Mouse (Mus musculus) embryonic facial prominence, embryonic 12.5 days (tissue): ENCODE measurements around the gene Gen1. TPM values are rescaled to one million over a fixed set of nuclear protein-coding genes. Genes with fewer than 3 reads are reported as not detected.
A peak's percentile ranks its signal among the peaks of the same experiment; 100 is the strongest.

Experiments
- ATAC-seq: fragments of 200-750 bp; cut with Nextera tagmentation; 2 replicates; pipeline ENCODE4 v1.8.0; 2017; ENCODE audit not compliant: insufficient number of reproducible peaks, insufficient read depth, low FRiP score, low TSS enrichment
- H3K27ac ChIP-seq: fragments of 300-500 bp; sonication (generic); 2 replicates; pipeline ENCODE4 v1.5.1; 2016; ENCODE audit warnings: mild to moderate bottlenecking
- H3K27me3 ChIP-seq: fragments of 300-500 bp; sonication (generic); 2 replicates; pipeline ENCODE4 v1.6.1; 2016; ENCODE audit warnings: mild to moderate bottlenecking, moderate library complexity
- H3K36me3 ChIP-seq: fragments of 300-500 bp; sonication (generic); 2 replicates; pipeline ENCODE4 v1.6.1; 2016; ENCODE audit warnings: mild to moderate bottlenecking
- H3K4me1 ChIP-seq: fragments of 300-500 bp; sonication (generic); 2 replicates; pipeline ENCODE4 v1.6.1; 2016
- H3K4me2 ChIP-seq: fragments of 300-500 bp; sonication (generic); replicated peaks from 2 replicates; pipeline ENCODE4 v1.6.1; 2016; ENCODE audit warnings: mild to moderate bottlenecking, moderate library complexity
- H3K4me3 ChIP-seq: fragments of 300-500 bp; sonication (generic); 2 replicates; pipeline ENCODE4 v1.5.1; 2016; ENCODE audit warnings: mild to moderate bottlenecking
- H3K9ac ChIP-seq: fragments of 300-500 bp; sonication (generic); 2 replicates; pipeline ENCODE4 v1.6.1; 2016; ENCODE audit warnings: mild to moderate bottlenecking, moderate library complexity
- H3K9me3 ChIP-seq: fragments of 300-500 bp; sonication (generic); 2 replicates; pipeline ENCODE4 v1.6.1; 2016; ENCODE audit warnings: mild to moderate bottlenecking, moderate library complexity
- WGBS: fragments of 180-500 bp; shearing (Covaris S2); methylation state at CpG from one replicate; pipeline ENCODE4 v1.1.7; 2016; 5-methylcytosine and 5-hydroxymethylcytosine counted together
- polyA plus RNA-seq: library from polyadenylated mRNA; unstranded; fragments of >200 nt; fragmentation: Nextera tagmentation; extraction: Ambion mirVana; gene quantifications from 2 replicates; pipeline ENCODE4 v1.2.1, GENCODE M21; 2016

Gen1 gene
- 11.6 and 13.2 TPM in 2 replicates for polyA plus RNA-seq

- H3K9ac ChIP-seq, result peak within 1 kb of the TSS; percentile 97
- H3K36me3 ChIP-seq, result no peaks in the 10 kb centered on the region
- peak within 1 kb of the TSS; percentile 94 for H3K27ac ChIP-seq
- peak; percentile 98 for ATAC-seq
- H3K4me3 ChIP-seq, result peak within 1 kb of the TSS; percentile 93
- peaks cover 15% of the 10 kb centered on the region for H3K4me1 ChIP-seq
- no peaks in the 10 kb centered on the region for H3K9me3 ChIP-seq
- 0% methylated on average over 75 of the region's 83 CpGs for WGBS
- H3K4me2 ChIP-seq, result peak within 1 kb of the TSS; percentile 82
- H3K27me3 ChIP-seq, result no peaks in the 10 kb centered on the region
Measured at GRCm38 (mm10) chr12:11265382-11266281, at the start of gene Gen1, which contains the start of gene Smc6. Gen1 (minus strand) TSS chr12:11265801. Smc6 (plus strand) TSS chr12:11265886.

GRCm38 (mm10) chr12:11313840-11314239 is 48.2 kb upstream of the Gen1 start:
- no peak for ATAC-seq
- no peak overlapping the region for H3K4me3 ChIP-seq
- no peaks in the 10 kb centered on the region for H3K27me3 ChIP-seq
- H3K4me2 ChIP-seq, result no peak overlapping the region
- H3K36me3 ChIP-seq, result peaks cover 42% of the 10 kb centered on the region
- 84% methylated on average over 1 of the region's 1 CpGs for WGBS
- no peak overlapping the region for H3K27ac ChIP-seq
- H3K9me3 ChIP-seq, result no peaks in the 10 kb centered on the region
- H3K9ac ChIP-seq, result no peak overlapping the region
- H3K4me1 ChIP-seq, result no peaks in the 10 kb centered on the region

DNA sequence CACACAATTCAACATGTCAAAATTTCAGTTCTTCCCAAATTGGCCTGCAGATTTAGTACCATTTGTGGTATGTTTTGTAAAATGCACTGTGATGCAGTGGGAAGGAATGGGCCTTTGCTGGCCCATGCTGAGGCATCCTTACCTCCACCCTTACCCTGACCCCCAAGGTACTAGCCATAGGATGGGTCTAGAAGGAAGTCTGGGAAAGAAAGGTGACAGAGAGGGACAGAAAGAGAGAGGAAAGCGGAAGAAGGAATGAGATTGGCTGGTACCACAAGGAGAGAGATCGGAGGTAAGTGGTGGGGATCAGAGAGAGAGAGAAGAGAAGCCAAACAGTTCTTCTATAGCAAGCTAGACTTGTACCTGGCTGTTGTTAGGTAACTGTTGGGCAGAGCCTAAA is 45.5 kb upstream of the Gen1 start:
- ATAC-seq, result no peak
- Histone ChIP-seq H3K36me3 (peaks cover 46% of the 10 kb centered on the region), H3K4me3 (no peak overlapping the region)

DNA sequence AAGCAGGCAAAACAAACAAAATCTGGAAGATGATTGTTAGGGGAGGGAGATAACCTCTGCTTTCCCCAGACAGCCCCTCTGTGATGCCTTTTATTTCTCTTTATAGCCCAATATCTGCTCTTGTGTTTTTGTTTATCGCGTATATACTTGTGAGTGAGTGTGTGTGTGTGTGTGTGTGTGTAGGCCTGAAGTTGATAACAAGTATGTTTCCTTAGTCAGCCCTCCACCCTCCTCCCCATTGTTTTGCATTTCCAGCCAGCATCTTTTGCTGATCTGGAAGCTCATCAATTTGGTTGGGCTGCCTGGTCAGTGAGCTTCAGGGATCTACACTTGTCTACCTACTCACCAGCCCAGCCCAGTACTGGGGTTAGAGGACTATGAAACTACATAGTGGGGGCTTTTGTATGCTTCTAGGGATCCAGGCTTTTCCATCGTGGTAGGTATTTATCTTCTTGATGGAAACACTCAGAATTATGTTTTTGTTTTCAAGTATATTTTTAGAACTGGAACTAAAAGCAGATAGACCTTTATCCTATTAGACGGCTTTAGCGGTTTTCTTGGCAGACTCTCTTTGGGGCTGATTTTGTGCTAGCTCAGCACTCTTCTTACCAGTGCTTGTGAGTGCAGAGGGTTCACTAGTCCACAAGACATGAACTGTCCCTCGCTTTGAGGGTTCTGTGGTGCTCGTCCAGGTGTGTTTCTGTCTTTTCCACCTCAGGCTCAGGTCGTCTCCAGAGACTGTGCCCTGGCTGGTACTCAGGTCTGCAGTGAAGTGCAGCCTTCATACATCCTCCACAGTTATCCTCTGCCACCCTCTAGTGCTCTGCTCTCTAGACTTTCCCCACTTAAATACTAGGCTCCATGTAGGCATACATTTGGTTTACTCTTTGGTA is 41.4 kb upstream of the Gen1 start:
- Histone ChIP-seq H3K4me2 (no peak overlapping the region), H3K9me3 (no peaks in the 10 kb centered on the region), H3K27ac (no peak overlapping the region), H3K4me1 (no peaks in the 10 kb centered on the region), H3K4me3 (no peak overlapping the region), H3K9ac (no peak overlapping the region), H3K27me3 (no peaks in the 10 kb centered on the region), H3K36me3 (peaks cover 48% of the 10 kb centered on the region)
- 87% methylated on average over 8 of the region's 8 CpGs for WGBS
- ATAC-seq, result no peak

More for the DNA sequence above, 45.5 kb upstream of the Gen1 start:
- Histone ChIP-seq H3K4me2 (no peak overlapping the region), H3K4me1 (no peaks in the 10 kb centered on the region), H3K9ac (no peak overlapping the region), H3K9me3 (no peaks in the 10 kb centered on the region), H3K27me3 (no peaks in the 10 kb centered on the region), H3K27ac (no peak overlapping the region)
- WGBS, result 95% methylated on average over 2 of the region's 2 CpGs

DNA sequence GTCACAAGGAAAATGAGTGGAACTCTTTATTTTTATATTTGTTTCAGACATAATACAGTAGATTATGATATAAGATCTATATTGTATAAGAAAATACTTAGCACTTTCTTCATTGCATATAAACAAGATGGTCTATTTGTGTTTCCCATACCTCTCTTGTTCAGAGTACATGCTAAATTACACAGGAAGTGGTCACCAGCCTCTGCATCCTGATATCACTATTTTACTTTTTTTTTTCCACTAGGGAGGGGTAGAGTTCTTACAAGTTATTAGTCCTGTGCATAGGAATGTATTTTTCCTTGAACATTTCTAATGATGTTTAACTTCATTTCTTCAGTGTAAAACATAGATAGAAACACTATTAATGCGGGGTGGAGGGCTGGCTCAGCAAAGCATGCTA is 35.3 kb upstream of the Gen1 start:
- H3K36me3 ChIP-seq, result peaks cover 55% of the 10 kb centered on the region

DNA sequence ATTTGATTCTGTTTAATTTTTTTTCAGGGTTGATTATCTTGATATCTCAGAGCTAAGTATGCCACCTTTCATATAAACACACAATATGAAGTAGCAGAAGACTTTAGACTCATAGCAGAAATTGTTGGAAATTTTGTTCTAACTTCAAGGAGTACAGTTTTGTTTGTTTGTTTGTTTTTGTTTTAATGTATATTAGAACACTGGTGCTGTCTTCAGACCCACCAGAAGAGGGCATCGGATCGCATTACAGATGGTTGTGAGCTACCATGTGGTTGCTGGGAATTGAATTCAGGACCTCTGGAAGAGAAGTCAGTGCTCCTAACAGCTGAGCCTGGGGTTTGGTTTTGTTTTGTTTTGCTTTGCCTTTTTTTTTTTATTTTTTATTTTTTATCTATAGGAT is 20.8 kb upstream of the Gen1 start:
- no peak overlapping the region for H3K9ac ChIP-seq
- no peak overlapping the region for H3K4me3 ChIP-seq
- no peak overlapping the region for H3K27ac ChIP-seq
- H3K4me1 ChIP-seq, result no peaks in the 10 kb centered on the region
- no peak for ATAC-seq
- H3K27me3 ChIP-seq, result no peaks in the 10 kb centered on the region
- peaks cover 56% of the 10 kb centered on the region for H3K36me3 ChIP-seq
- no peak overlapping the region for H3K4me2 ChIP-seq
- 90% methylated on average over 2 of the region's 2 CpGs for WGBS
- no peaks in the 10 kb centered on the region for H3K9me3 ChIP-seq

More for the DNA sequence above, 35.3 kb upstream of the Gen1 start:
- no peaks in the 10 kb centered on the region for H3K27me3 ChIP-seq
- H3K9me3 ChIP-seq, result no peaks in the 10 kb centered on the region
- no peaks in the 10 kb centered on the region for H3K4me1 ChIP-seq
- H3K4me3 ChIP-seq, result no peak overlapping the region
- H3K9ac ChIP-seq, result no peak overlapping the region
- 95% methylated on average over 1 of the region's 1 CpGs for WGBS
- H3K27ac ChIP-seq, result no peak overlapping the region
- no peak overlapping the region for H3K4me2 ChIP-seq
- no peak for ATAC-seq

GRCm38 (mm10) chr12:11281584-11281983 is 16.0 kb upstream of the Gen1 start:
- Histone ChIP-seq H3K4me1 (no peaks in the 10 kb centered on the region), H3K27me3 (no peaks in the 10 kb centered on the region), H3K4me2 (no peak overlapping the region), H3K9ac (no peak overlapping the region), H3K4me3 (no peak overlapping the region), H3K9me3 (no peaks in the 10 kb centered on the region), H3K36me3 (peaks cover 62% of the 10 kb centered on the region), H3K27ac (no peak overlapping the region)
- ATAC-seq, result no peak
- WGBS, result 90% methylated on average over 2 of the region's 2 CpGs

GRCm38 (mm10) chr12:11279886-11280285 is 14.3 kb upstream of the Gen1 start:
- Histone ChIP-seq H3K9me3 (no peaks in the 10 kb centered on the region), H3K4me2 (no peak overlapping the region), H3K27ac (no peak overlapping the region), H3K27me3 (no peaks in the 10 kb centered on the region), H3K36me3 (peaks cover 53% of the 10 kb centered on the region), H3K4me3 (no peak overlapping the region), H3K4me1 (no peaks in the 10 kb centered on the region), H3K9ac (no peak overlapping the region)
- 92% methylated on average over 3 of the region's 3 CpGs for WGBS
- no peak for ATAC-seq

DNA sequence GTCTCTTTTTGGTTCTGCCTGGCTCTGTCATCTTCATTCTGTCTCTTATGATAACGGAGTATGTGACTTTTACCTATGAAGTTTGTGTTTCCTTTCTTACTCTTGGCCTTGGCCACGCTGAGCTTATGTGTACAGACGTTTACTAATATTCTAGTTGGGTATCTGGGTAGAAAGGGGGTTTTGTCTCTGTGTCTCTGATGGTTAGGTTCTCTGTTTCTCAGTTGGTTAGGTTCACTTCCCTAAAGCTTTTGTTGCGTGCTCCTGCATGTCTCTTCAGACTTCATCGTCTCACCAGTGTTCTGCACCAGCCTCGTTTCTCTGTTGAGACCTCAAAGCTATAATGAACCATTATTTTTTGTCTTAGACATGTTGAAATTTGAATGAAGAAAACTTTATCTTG is 11.6 kb upstream of the Gen1 start:
- peaks cover 53% of the 10 kb centered on the region for H3K36me3 ChIP-seq
- no peaks in the 10 kb centered on the region for H3K9me3 ChIP-seq
- H3K27me3 ChIP-seq, result no peaks in the 10 kb centered on the region
- no peak overlapping the region for H3K4me3 ChIP-seq
- no peak overlapping the region for H3K9ac ChIP-seq
- 96% methylated on average over 6 of the region's 6 CpGs for WGBS
- H3K4me2 ChIP-seq, result no peak overlapping the region
- H3K27ac ChIP-seq, result no peak overlapping the region
- no peaks in the 10 kb centered on the region for H3K4me1 ChIP-seq
- ATAC-seq, result no peak

- WGBS, result 89% methylated on average over 2 of the region's 2 CpGs
- H3K9ac ChIP-seq, result no peak overlapping the region
- no peak for ATAC-seq
- peaks cover 51% of the 10 kb centered on the region for H3K36me3 ChIP-seq
- H3K27me3 ChIP-seq, result no peaks in the 10 kb centered on the region
- H3K4me2 ChIP-seq, result no peak overlapping the region
- no peaks in the 10 kb centered on the region for H3K4me1 ChIP-seq
- H3K4me3 ChIP-seq, result no peak overlapping the region
- H3K9me3 ChIP-seq, result no peaks in the 10 kb centered on the region
- H3K27ac ChIP-seq, result no peak overlapping the region
Measured at GRCm38 (mm10) chr12:11276632-11277031, 11.0 kb upstream of the Gen1 start.

GRCm38 (mm10) chr12:11273185-11273584 is 7.6 kb upstream of the Gen1 start:
- peaks cover 29% of the 10 kb centered on the region for H3K36me3 ChIP-seq
- no peak for ATAC-seq
- H3K27me3 ChIP-seq, result no peaks in the 10 kb centered on the region
- no peak overlapping the region for H3K4me2 ChIP-seq
- WGBS, result 92% methylated on average over 1 of the region's 1 CpGs
- peaks cover 5% of the 10 kb centered on the region for H3K4me1 ChIP-seq
- no peaks in the 10 kb centered on the region for H3K9me3 ChIP-seq
- H3K9ac ChIP-seq, result no peak overlapping the region
- H3K27ac ChIP-seq, result no peak overlapping the region
- no peak overlapping the region for H3K4me3 ChIP-seq
